Mouse (Mus musculus): Measurements from ENCODE around the gene Ifitm5.

- TF ChIP-seq POLR2A (IDR thresholded peaks at IDR 0.05; ENCODE audit: borderline replicate concordance, insufficient read depth, low read length): no peak
- TF ChIP-seq CTCF (IDR thresholded peaks at IDR 0.05; ENCODE audit: borderline replicate concordance, insufficient read depth, low read depth, low read length): no peak
Observed at GRCm38 (mm10) chr7:140953133-140953532, 3.0 kb upstream of the Ifitm5 start.
